ENCODE assay signal across 21 mouse cellular contexts in genomic region chr11:84272574-84272973, GRCm38 (mm10).
A peak's percentile ranks its signal among the peaks of the same experiment; 100 is the strongest.
DNase-seq lines count a peak whose midpoint lies in the region; ATAC-seq lines count a peak whose summit lies in the region.
"Had no signal": no experiment of that assay in that cellular context is flagged by ENCODE, and none has a peak within 500 bp of the region (broad histone marks: within the 10 kb centered on the region; RNA-seq: fewer than 3 reads in every experiment).

No protein-coding gene starts in this region.

- 86% methylated on average over 3 of the region's 3 CpGs for WGBS in kidney, embryonic 14.5 days
- 62% methylated on average over 3 of the region's 3 CpGs for WGBS in hindbrain, embryonic 11.5 days
- WGBS in midbrain, embryonic 13.5 days = 56% methylated on average over 3 of the region's 3 CpGs

- H3K9ac ChIP-seq in kidney, embryonic 14.5 days (ENCODE audit: low read depth, low read length) = no peak overlapping the region
- H3K9ac ChIP-seq in hindbrain, embryonic 11.5 days (ENCODE audit: low read depth, low read length) = no peak overlapping the region
- no peak overlapping the region for H3K9ac ChIP-seq in midbrain, embryonic 13.5 days (replicated peaks)
- H3K9ac ChIP-seq: embryonic facial prominence, embryonic 12.5 days; limb, embryonic 13.5 days; liver, embryonic 13.5 days; lung, embryonic 14.5 days; stomach, embryonic 15.5 days had no signal

- ATAC-seq in kidney, embryonic 14.5 days (ENCODE audit: low FRiP score, low TSS enrichment) = no peak
- no peak for ATAC-seq in hindbrain, embryonic 11.5 days (ENCODE audit: low FRiP score)
- no peak for ATAC-seq in midbrain, embryonic 13.5 days
- ATAC-seq in megakaryocyte-erythroid progenitor cell, adult 5-6 weeks (replicated peaks; ENCODE audit: low FRiP score, low TSS enrichment, poor library complexity, severe bottlenecking) = no peak
- ATAC-seq: intestine, embryonic 16.5 days had no signal

- H3K4me2 ChIP-seq in kidney, embryonic 14.5 days (replicated peaks; ENCODE audit: low read depth, low read length) = no peak overlapping the region
- H3K4me2 ChIP-seq in hindbrain, embryonic 11.5 days (replicated peaks; ENCODE audit: low read depth, low read length) = no peak overlapping the region
- H3K4me2 ChIP-seq in midbrain, embryonic 13.5 days (replicated peaks) = no peak overlapping the region
- H3K4me2 ChIP-seq: embryonic facial prominence, embryonic 12.5 days; limb, embryonic 13.5 days; liver, embryonic 13.5 days; lung, embryonic 14.5 days; stomach, embryonic 15.5 days had no signal

- H3K27ac ChIP-seq in kidney, embryonic 14.5 days (ENCODE audit: low read depth, low read length) = no peak overlapping the region
- H3K27ac ChIP-seq in hindbrain, embryonic 11.5 days (ENCODE audit: low read depth, low read length) = peak overlapping the region; percentile 55; the same call in 1 of the 2 replicates
- H3K27ac ChIP-seq in midbrain, embryonic 13.5 days = peak overlapping the region; percentile 84
- H3K27ac ChIP-seq: limb, embryonic 13.5 days; liver, embryonic 13.5 days; stomach, embryonic 15.5 days had no signal

- no peak overlapping the region for H3K4me3 ChIP-seq in kidney, embryonic 14.5 days (ENCODE audit: low read length)
- H3K4me3 ChIP-seq in hindbrain, embryonic 11.5 days (ENCODE audit: low read depth, low read length) = no peak overlapping the region
- H3K4me3 ChIP-seq in midbrain, embryonic 13.5 days (replicated peaks) = no peak overlapping the region
- H3K4me3 ChIP-seq: embryonic facial prominence, embryonic 12.5 days; erythroblast, embryonic 14.5 days; limb, embryonic 13.5 days; liver, embryonic 13.5 days; stomach, embryonic 15.5 days had no signal

- peaks cover 7% of the 10 kb centered on the region; the same call in 1 of the 2 replicates for H3K36me3 ChIP-seq in kidney, embryonic 14.5 days (ENCODE audit: control insufficient read depth, insufficient read depth, low read length)
- no peaks in the 10 kb centered on the region for H3K36me3 ChIP-seq in hindbrain, embryonic 11.5 days (ENCODE audit: control insufficient read depth, insufficient read depth, low read length)
- peaks cover 10% of the 10 kb centered on the region for H3K36me3 ChIP-seq in midbrain, embryonic 13.5 days

- H3K4me1 ChIP-seq in kidney, embryonic 14.5 days (ENCODE audit: control insufficient read depth, insufficient read depth, low read length) = no peaks in the 10 kb centered on the region
- H3K4me1 ChIP-seq in hindbrain, embryonic 11.5 days (replicated peaks; ENCODE audit: control insufficient read depth, insufficient read depth, low read length) = 0 out of 2 replicates have a peak, but pooled peaks cover 2% of the 10 kb centered on the region
- H3K4me1 ChIP-seq in midbrain, embryonic 13.5 days (replicated peaks) = peaks cover 32% of the 10 kb centered on the region
- H3K4me1 ChIP-seq: liver, embryonic 13.5 days; stomach, embryonic 15.5 days had no signal

- DNase-seq in embryo, embryonic 10.5 days (ENCODE audit: low spot score) = peak; percentile 36
- no peak for DNase-seq in embryo, embryonic 10 days (ENCODE audit: low spot score)
- DNase-seq in kidney, postnatal 4 days = peak; percentile 30 to 46
- peak; percentile 41 for DNase-seq in hindbrain, embryonic 11.5 days (ENCODE audit: low spot score)
- DNase-seq in cerebellum, postnatal 36 days = no peak
- DNase-seq: adrenal gland, postnatal 10 days; cerebellum, adult 9-11 months; heart, adult 18-20 months; heart, postnatal 36 days; liver, embryonic 13.5 days; lung, embryonic 14.5 days; lung, postnatal 4 days; thymus, adult 18-20 months had no signal

- H3K27me3 ChIP-seq in kidney, embryonic 14.5 days (ENCODE audit: control insufficient read depth, insufficient read depth, low read length) = no peaks in the 10 kb centered on the region
- H3K27me3 ChIP-seq in hindbrain, embryonic 11.5 days (ENCODE audit: control insufficient read depth, insufficient read depth, low read length) = no peaks in the 10 kb centered on the region
- H3K27me3 ChIP-seq in midbrain, embryonic 13.5 days = no peaks in the 10 kb centered on the region
- H3K27me3 ChIP-seq: embryonic facial prominence, embryonic 12.5 days; limb, embryonic 13.5 days; liver, embryonic 13.5 days; stomach, embryonic 15.5 days had no signal

- no peaks in the 10 kb centered on the region for H3K9me3 ChIP-seq in kidney, embryonic 14.5 days (ENCODE audit: control insufficient read depth, low read length)
- no peaks in the 10 kb centered on the region for H3K9me3 ChIP-seq in hindbrain, embryonic 11.5 days (ENCODE audit: control insufficient read depth, low read length)
- H3K9me3 ChIP-seq in midbrain, embryonic 13.5 days = no peaks in the 10 kb centered on the region
- H3K9me3 ChIP-seq: embryonic facial prominence, embryonic 12.5 days; liver, embryonic 13.5 days; stomach, embryonic 15.5 days had no signal

Comparison
In these comparisons a context has a peak if more than half of its experiments do, and no peak if none do; other contexts are left out.
1. DNase-seq: peak in embryo, embryonic 10.5 days (single experiment), kidney, postnatal 4 days (2 of 2) and hindbrain, embryonic 11.5 days (single experiment); none in embryo, embryonic 10 days (single experiment) and cerebellum, postnatal 36 days (0 of 2).